Mouse (Mus musculus) testis, adult 2 months (tissue): ENCODE measurements around the gene Susd1.

Experiments
- CTCF ChIP-seq: fragments of 200-500 bp; IDR thresholded peaks from 2 replicates; pipeline ENCODE4 v1.5.1; 2012; ENCODE audit warnings: low read depth, mild to moderate bottlenecking, inconsistent platforms, low read length, moderate library complexity; ENCODE audit not compliant: control insufficient read depth, insufficient read depth, insufficient replicate concordance
- POLR2A ChIP-seq: fragments of 200-500 bp; IDR thresholded peaks from 2 replicates; pipeline ENCODE4 v1.6.1; 2012; ENCODE audit warnings: low read depth, mild to moderate bottlenecking, inconsistent platforms, low read length, moderate library complexity; ENCODE audit not compliant: control insufficient read depth

- no peak for TF ChIP-seq POLR2A
- TF ChIP-seq CTCF: no peak
Measured at GRCm38 (mm10) chr4:59454046-59454445, 15.6 kb upstream of the Susd1 start.
